Mouse (Mus musculus) bone marrow, adult 2 months (tissue): Measurements from ENCODE around the gene Lmtk2.

ENCODE experiments used
- CTCF ChIP-seq: fragments of 200-500 bp; IDR thresholded peaks from 2 replicates; pipeline ENCODE4 v1.5.1; 2011; ENCODE audit warnings: low read length, control low read depth; ENCODE audit not compliant: control insufficient read depth, insufficient read depth
- POLR2A ChIP-seq: fragments of 200-500 bp; IDR thresholded peaks from 2 replicates; pipeline ENCODE4 v1.6.1; 2011; ENCODE audit warnings: low read depth, mild to moderate bottlenecking, control low read depth, low read length, borderline replicate concordance; ENCODE audit not compliant: control insufficient read depth

GRCm38 (mm10) chr5:144169275-144169975 is 69.2 kb downstream of the Lmtk2 start:
- no peak for TF ChIP-seq CTCF
- TF ChIP-seq POLR2A, result no peak
